In genomic region chr6:91236429-91236828, GRCm38 (mm10) we compare ENCODE assay signal across 12 mouse cellular contexts. TPM values are rescaled to one million over a fixed set of nuclear protein-coding genes. Genes with fewer than 3 reads are reported as not detected.
A peak's percentile ranks its signal among the peaks of the same experiment; 100 is the strongest.
DNase-seq lines count a peak whose midpoint lies in the region; ATAC-seq and TF ChIP-seq lines count a peak whose summit lies in the region.
"Had no signal": no experiment of that assay in that cellular context is flagged by ENCODE, and none has a peak within 500 bp of the region (broad histone marks: within the 10 kb centered on the region; RNA-seq: fewer than 3 reads in every experiment).

No protein-coding gene starts in this region.

- peaks cover 22% of the 10 kb centered on the region for H3K4me1 ChIP-seq in forebrain, embryonic 12.5 days
- H3K4me1 ChIP-seq in forebrain, embryonic 14.5 days (ENCODE audit: control insufficient read depth, insufficient read depth, low read length): 0 out of 2 replicates have a peak, but pooled peaks cover 8% of the 10 kb centered on the region
- peaks cover 18% of the 10 kb centered on the region for H3K4me1 ChIP-seq in midbrain, embryonic 13.5 days (replicated peaks)
- no peaks in the 10 kb centered on the region for H3K4me1 ChIP-seq in midbrain, postnatal 0 days (ENCODE audit: insufficient read depth, low read length)

- H3K4me2 ChIP-seq in forebrain, embryonic 12.5 days: no peak overlapping the region
- no peak overlapping the region for H3K4me2 ChIP-seq in forebrain, embryonic 14.5 days (ENCODE audit: low read length)
- no peak overlapping the region for H3K4me2 ChIP-seq in midbrain, embryonic 13.5 days (replicated peaks)
- no peak overlapping the region for H3K4me2 ChIP-seq in midbrain, postnatal 0 days (ENCODE audit: low read depth, low read length, poor library complexity, severe bottlenecking)

- H3K36me3 ChIP-seq in forebrain, embryonic 12.5 days (replicated peaks): no peaks in the 10 kb centered on the region
- no peaks in the 10 kb centered on the region for H3K36me3 ChIP-seq in forebrain, embryonic 14.5 days (ENCODE audit: control insufficient read depth, insufficient read depth, low read length)
- H3K36me3 ChIP-seq in midbrain, embryonic 13.5 days: no peaks in the 10 kb centered on the region
- H3K36me3 ChIP-seq in midbrain, postnatal 0 days (ENCODE audit: insufficient read depth, low read length): no peaks in the 10 kb centered on the region

- H3K9me3 ChIP-seq in forebrain, embryonic 12.5 days: no peaks in the 10 kb centered on the region
- H3K9me3 ChIP-seq in forebrain, embryonic 14.5 days (replicated peaks; ENCODE audit: control insufficient read depth, low read length): no peaks in the 10 kb centered on the region
- H3K9me3 ChIP-seq in midbrain, embryonic 13.5 days: no peaks in the 10 kb centered on the region
- H3K9me3 ChIP-seq in midbrain, postnatal 0 days (ENCODE audit: low read length): no peaks in the 10 kb centered on the region
- H3K9me3 ChIP-seq: megakaryocyte, embryonic 14.5 days had no signal

- no peak for TF ChIP-seq CTCF in midbrain, postnatal 0 days (IDR thresholded peaks at IDR 0.05)

- 0 out of 2 replicates have a peak, but pooled peaks have one; percentile 39 for ATAC-seq in forebrain, embryonic 12.5 days (ENCODE audit: low FRiP score)
- no peak for ATAC-seq in forebrain, embryonic 14.5 days
- peak; percentile 31; the same call in 1 of the 2 replicates for ATAC-seq in midbrain, embryonic 13.5 days
- no peak for ATAC-seq in midbrain, postnatal 0 days (ENCODE audit: low FRiP score)
- ATAC-seq in monocyte, adult 5-6 weeks (replicated peaks; ENCODE audit: insufficient number of reproducible peaks, low FRiP score, low TSS enrichment, poor library complexity, severe bottlenecking): no peak

- 0 out of 2 replicates have a peak overlapping the region, but pooled peaks have one; percentile 14 for H3K27ac ChIP-seq in forebrain, embryonic 12.5 days
- no peak overlapping the region for H3K27ac ChIP-seq in forebrain, embryonic 14.5 days (ENCODE audit: low read depth, low read length)
- no peak overlapping the region; the same call in 1 of the 2 replicates for H3K27ac ChIP-seq in midbrain, embryonic 13.5 days
- no peak overlapping the region for H3K27ac ChIP-seq in midbrain, postnatal 0 days (ENCODE audit: low read depth, low read length)
- H3K27ac ChIP-seq: kidney, postnatal 0 days had no signal

- DNase-seq in forebrain, embryonic 14.5 days (ENCODE audit: low spot score): no peak
- no peak for DNase-seq in midbrain, postnatal 0 days (ENCODE audit: low spot score)
- DNase-seq in hindlimb bud, embryonic 11.5 days (ENCODE audit: extremely low spot score, low read depth, low spot score): peak; percentile 50
- no peak for DNase-seq in cerebellum, adult 9-11 months
- DNase-seq in kidney, adult 11 months: no peak
- DNase-seq: cerebellum, postnatal 25 days; right cerebral cortex, postnatal 4 days had no signal

- H3K27me3 ChIP-seq in forebrain, embryonic 12.5 days: no peaks in the 10 kb centered on the region
- H3K27me3 ChIP-seq in forebrain, embryonic 14.5 days (replicated peaks; ENCODE audit: control insufficient read depth, insufficient read depth, low read length): no peaks in the 10 kb centered on the region
- H3K27me3 ChIP-seq in midbrain, embryonic 13.5 days: no peaks in the 10 kb centered on the region
- H3K27me3 ChIP-seq in midbrain, postnatal 0 days (ENCODE audit: insufficient read depth, low read length): no peaks in the 10 kb centered on the region

- H3K4me3 ChIP-seq in forebrain, embryonic 12.5 days (replicated peaks): no peak overlapping the region
- H3K4me3 ChIP-seq in forebrain, embryonic 14.5 days (ENCODE audit: low read depth, low read length): no peak overlapping the region
- no peak overlapping the region for H3K4me3 ChIP-seq in midbrain, embryonic 13.5 days (replicated peaks)
- H3K4me3 ChIP-seq in midbrain, postnatal 0 days (ENCODE audit: low read depth, low read length): no peak overlapping the region
- H3K4me3 ChIP-seq: megakaryocyte, embryonic 14.5 days had no signal

- 65% methylated on average over 6 of the region's 6 CpGs for WGBS in forebrain, embryonic 12.5 days
- WGBS in forebrain, embryonic 14.5 days: 68% methylated on average over 6 of the region's 6 CpGs
- WGBS in midbrain, embryonic 13.5 days: 58% methylated on average over 6 of the region's 6 CpGs
- 46% methylated on average over 6 of the region's 6 CpGs for WGBS in midbrain, postnatal 0 days

- H3K9ac ChIP-seq in forebrain, embryonic 12.5 days: no peak overlapping the region
- H3K9ac ChIP-seq in forebrain, embryonic 14.5 days (ENCODE audit: low read length): no peak overlapping the region
- no peak overlapping the region for H3K9ac ChIP-seq in midbrain, embryonic 13.5 days (replicated peaks)
- no peak overlapping the region for H3K9ac ChIP-seq in midbrain, postnatal 0 days (replicated peaks; ENCODE audit: low read length, poor library complexity, severe bottlenecking)

RNA-seq across cellular contexts. Expression of gene Fbln2, which starts 24.2 kb away (rescaled TPM):
- polyA plus RNA-seq in forebrain, embryonic 12.5 days (2016; fragmentation: Nextera tagmentation; extraction: Ambion mirVana): 39.4 and 45.6 TPM in 2 replicates
- polyA plus RNA-seq in forebrain, embryonic 14.5 days (2014; fragmentation: Nextera tagmentation; extraction: Ambion mirVana): 7.3 and 12.8 TPM in 2 replicates
- polyA plus RNA-seq in midbrain, embryonic 13.5 days (2015; fragmentation: Nextera tagmentation; extraction: Ambion mirVana): 10.8 and 11.1 TPM in 2 replicates
- total RNA-seq in midbrain, postnatal 0 days (2014; rRNA removed): 32.0 and 33.5 TPM in 2 replicates
- polyA plus RNA-seq in midbrain, postnatal 0 days (2015; fragmentation: Nextera tagmentation; extraction: Ambion mirVana): 12.1 and 15.3 TPM in 2 replicates
- not detected in 3 replicates for total RNA-seq in monocyte, adult 5-6 weeks (2017)

Comparison
In these comparisons a context has a peak if more than half of its experiments do, and no peak if none do; other contexts are left out.
1. ATAC-seq: peak in forebrain, embryonic 12.5 days (single experiment) and midbrain, embryonic 13.5 days (single experiment); none in forebrain, embryonic 14.5 days (single experiment), midbrain, postnatal 0 days (single experiment) and monocyte, adult 5-6 weeks (single experiment).